Mouse (Mus musculus): ENCODE data around the gene Cnst. TPM values are rescaled to one million over a fixed set of nuclear protein-coding genes. Genes with fewer than 3 reads are reported as not detected.

Cnst gene
- polyA plus RNA-seq, 1 experiment from 2014 or later = 18.5 TPM

DNA sequence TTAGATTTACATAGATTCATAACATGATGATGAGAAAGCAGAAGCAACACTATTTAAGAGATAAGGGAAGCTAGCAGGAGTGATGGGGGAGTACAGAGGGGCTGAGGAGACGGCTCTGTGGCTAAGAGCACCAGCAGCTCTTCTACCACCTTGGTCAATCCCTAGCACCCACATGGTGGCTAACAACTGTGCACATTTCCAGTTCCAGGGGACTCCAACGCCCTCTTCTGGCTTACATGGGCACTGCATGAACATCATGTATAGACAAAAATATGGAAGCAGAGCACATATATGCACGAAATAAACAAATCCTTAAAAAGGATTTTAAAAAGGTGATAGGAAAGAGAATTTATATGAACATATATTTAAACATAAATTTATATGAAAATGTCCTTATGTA is 4.7 kb upstream of the Cnst start:
- 62% methylated on average over 3 of the region's 3 CpGs for WGBS
- H3K27me3 ChIP-seq (ENCODE audit: poor library complexity, severe bottlenecking) = no peaks in the 10 kb centered on the region
- H3K27ac ChIP-seq = no peak overlapping the region

DNA sequence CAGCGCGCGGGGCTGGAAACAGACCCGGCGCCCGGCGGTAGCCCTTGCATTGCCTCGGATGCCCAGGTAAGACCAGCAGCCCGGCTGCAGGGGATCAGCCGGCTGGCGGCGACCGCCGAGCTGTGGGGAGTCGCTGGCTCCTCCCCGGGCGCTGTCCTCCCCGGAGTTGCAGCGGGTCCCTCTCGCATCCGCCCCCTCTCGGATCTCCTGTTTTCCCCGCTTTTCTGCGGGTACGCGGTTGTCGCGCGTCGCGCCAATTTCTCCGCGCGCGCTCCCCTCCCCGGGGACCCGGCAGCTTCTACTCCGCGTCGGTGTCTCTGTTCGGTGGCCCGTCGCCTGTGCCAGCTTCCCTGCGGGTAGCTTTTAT is 364 bp downstream of the Cnst start:
- peaks cover 29% of the 10 kb centered on the region for H3K4me1 ChIP-seq
- no peak for DNase-seq (ENCODE audit: extremely low spot score, low spot score)
- H3K4me3 ChIP-seq = peak overlapping the region; percentile 88
- H3K9me3 ChIP-seq = no peaks in the 10 kb centered on the region
- under 1% methylated on average over 43 of the region's 44 CpGs for WGBS
- no peaks in the 10 kb centered on the region for H3K27me3 ChIP-seq (ENCODE audit: poor library complexity, severe bottlenecking)
- H3K27ac ChIP-seq = peak overlapping the region; percentile 92
- peaks cover under 1% of the 10 kb centered on the region; the same call in 1 of the 2 replicates for H3K36me3 ChIP-seq (replicated peaks)

More for the DNA sequence above, 4.7 kb upstream of the Cnst start:
- no peak for DNase-seq (ENCODE audit: extremely low spot score, low spot score)
- H3K4me1 ChIP-seq = peaks cover 13% of the 10 kb centered on the region
- no peak overlapping the region for H3K4me3 ChIP-seq
- H3K36me3 ChIP-seq (replicated peaks) = peaks cover 29% of the 10 kb centered on the region
- H3K9me3 ChIP-seq = no peaks in the 10 kb centered on the region

DNA sequence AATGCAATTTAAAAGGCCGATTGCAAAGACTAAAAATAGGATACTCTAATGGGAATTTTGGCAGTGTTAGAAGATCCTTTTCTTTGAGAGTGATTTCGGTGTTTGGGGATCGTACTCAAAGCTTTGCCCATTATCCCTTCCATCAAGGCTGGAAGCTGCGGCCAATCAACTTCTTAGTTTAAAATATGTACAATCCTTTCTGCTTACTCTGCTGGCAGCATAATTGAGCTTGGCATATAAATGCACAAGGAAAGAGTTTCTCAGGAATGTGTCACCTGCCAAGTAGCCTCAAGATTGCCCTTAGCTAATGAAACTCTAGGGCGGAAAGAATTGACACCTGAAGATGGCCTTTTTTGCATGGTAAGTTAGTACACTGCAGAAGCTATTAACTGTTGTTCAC is 1.0 kb downstream of the Cnst start:
- no peak for DNase-seq (ENCODE audit: extremely low spot score, low spot score)

DNA sequence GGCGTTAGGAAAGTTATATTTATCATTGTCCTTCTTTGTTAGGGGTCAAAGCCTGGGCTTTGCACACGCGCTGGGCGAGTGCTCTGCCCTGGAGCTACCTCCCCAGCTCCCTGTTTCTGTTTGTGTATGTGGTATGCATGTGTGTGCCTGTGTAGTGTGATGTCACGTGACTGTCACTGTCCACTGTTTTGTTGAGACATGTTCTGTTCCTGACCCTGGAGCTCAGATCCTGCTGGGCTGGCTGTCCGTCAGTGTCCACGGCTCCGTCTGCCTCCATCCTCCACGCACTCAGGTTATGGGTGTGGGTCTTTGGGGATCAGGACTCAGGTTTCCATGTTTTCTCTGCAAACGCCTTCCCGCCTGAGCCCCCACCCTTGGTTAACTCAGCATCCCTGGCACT is 2.0 kb downstream of the Cnst start:
- no peaks in the 10 kb centered on the region for H3K9me3 ChIP-seq
- no peaks in the 10 kb centered on the region for H3K36me3 ChIP-seq (replicated peaks)
- no peak for DNase-seq (ENCODE audit: extremely low spot score, low spot score)
- WGBS = 77% methylated on average over 11 of the region's 11 CpGs
- H3K4me3 ChIP-seq = no peak overlapping the region
- H3K4me1 ChIP-seq = peaks cover 32% of the 10 kb centered on the region
- no peaks in the 10 kb centered on the region for H3K27me3 ChIP-seq (ENCODE audit: poor library complexity, severe bottlenecking)
- H3K27ac ChIP-seq = no peak overlapping the region

More for the DNA sequence above, 1.0 kb downstream of the Cnst start:
- 22% methylated on average over 5 of the region's 5 CpGs for WGBS
- H3K4me3 ChIP-seq = peak overlapping the region; percentile 88
- no peaks in the 10 kb centered on the region for H3K27me3 ChIP-seq (ENCODE audit: poor library complexity, severe bottlenecking)
- no peaks in the 10 kb centered on the region for H3K9me3 ChIP-seq
- H3K27ac ChIP-seq = peak overlapping the region; percentile 92
- no peaks in the 10 kb centered on the region for H3K36me3 ChIP-seq (replicated peaks)
- peaks cover 29% of the 10 kb centered on the region for H3K4me1 ChIP-seq

DNA sequence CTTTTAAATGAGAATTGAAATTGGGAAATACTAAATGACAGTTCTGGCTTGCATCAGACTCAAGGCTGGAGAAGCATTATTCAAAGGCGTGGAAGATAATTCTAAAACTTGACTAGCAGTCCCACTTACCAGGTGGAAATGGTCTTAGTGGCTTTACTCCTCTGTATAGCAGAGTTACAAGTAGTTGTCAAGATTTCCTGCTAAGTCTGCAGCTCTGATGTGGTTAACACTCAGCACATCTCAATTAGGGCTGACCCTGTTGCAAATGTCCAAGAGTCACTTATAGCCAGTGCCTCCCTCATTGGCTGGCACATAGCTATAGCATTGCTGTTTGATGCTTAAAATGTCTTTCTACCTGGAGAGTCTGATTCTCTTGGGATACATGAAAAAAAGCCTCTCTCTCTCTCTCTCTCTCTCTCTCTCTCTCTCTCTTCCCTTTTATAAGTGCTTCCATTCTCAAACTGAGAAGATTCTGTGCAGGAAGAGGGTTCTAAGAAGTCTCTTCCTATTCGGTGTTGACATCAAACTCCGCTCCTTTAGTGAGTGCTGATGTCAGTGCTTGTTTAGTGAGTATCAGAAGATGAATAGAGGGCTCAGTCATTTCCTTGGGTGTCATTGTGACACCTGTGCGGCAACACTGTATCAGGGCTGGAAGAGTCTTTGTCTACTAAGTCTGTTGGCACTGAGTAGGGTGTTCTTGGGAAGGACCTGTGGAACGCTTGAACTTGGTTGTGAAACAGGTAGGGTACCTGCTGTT is 3.0 kb downstream of the Cnst start:
- 90% methylated on average over 5 of the region's 5 CpGs for WGBS

DNA sequence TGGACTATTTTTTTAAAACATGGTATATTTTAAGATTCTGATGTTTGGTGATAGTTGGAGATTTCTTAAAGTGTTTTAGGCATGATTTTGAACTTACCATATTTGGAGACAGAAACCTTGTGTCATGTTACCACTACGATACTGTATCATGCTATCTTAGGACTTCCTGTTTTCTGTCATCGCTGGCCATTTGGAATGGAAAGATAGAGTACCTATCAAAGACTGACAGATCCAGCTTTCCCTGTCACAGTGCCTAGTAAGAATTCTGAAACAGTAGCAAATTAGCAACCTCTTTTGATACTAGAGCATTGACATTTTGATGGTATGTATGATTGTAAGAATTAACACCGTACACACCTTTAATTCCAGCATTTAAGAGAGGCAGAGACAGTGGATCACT is 5.2 kb downstream of the Cnst start:
- Histone ChIP-seq H3K4me3 (no peak overlapping the region), H3K36me3 (replicated peaks) (no peaks in the 10 kb centered on the region), H3K27ac (no peak overlapping the region), H3K9me3 (no peaks in the 10 kb centered on the region), H3K27me3 (ENCODE audit: poor library complexity, severe bottlenecking) (no peaks in the 10 kb centered on the region), H3K4me1 (peaks cover 20% of the 10 kb centered on the region)
- no peak for DNase-seq (ENCODE audit: extremely low spot score, low spot score)
- WGBS = 91% methylated on average over 3 of the region's 3 CpGs

More for the DNA sequence above, 3.0 kb downstream of the Cnst start:
- Histone ChIP-seq H3K36me3 (replicated peaks) (no peaks in the 10 kb centered on the region), H3K27me3 (ENCODE audit: poor library complexity, severe bottlenecking) (no peaks in the 10 kb centered on the region), H3K4me1 (peaks cover 32% of the 10 kb centered on the region), H3K27ac (no peak overlapping the region), H3K4me3 (no peak overlapping the region), H3K9me3 (no peaks in the 10 kb centered on the region)
- no peak for DNase-seq (ENCODE audit: extremely low spot score, low spot score)

DNA sequence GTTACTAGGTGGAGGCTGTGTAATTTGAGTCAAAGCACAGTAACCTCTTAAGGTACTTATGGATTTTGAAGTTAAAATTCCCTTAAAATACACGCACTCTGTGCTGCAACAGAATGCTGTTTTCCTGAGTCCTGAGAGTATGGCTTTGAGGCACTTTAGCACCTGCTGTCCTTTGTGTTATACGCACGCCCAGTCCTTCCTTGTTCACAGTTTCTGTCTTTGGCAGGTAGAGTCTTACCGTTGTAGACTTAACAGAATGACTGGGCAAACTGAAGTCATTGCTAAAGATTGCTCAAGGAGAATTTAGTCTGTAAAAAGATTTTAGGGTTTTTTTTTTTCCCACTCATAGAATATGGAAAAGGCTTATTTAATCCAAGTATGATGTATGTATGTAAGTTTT is 5.8 kb downstream of the Cnst start:
- no peak for DNase-seq (ENCODE audit: extremely low spot score, low spot score)
- H3K4me1 ChIP-seq = peaks cover 19% of the 10 kb centered on the region
- H3K27ac ChIP-seq = no peak overlapping the region
- 87% methylated on average over 4 of the region's 4 CpGs for WGBS
- no peak overlapping the region for H3K4me3 ChIP-seq
- no peaks in the 10 kb centered on the region for H3K36me3 ChIP-seq (replicated peaks)
- no peaks in the 10 kb centered on the region for H3K9me3 ChIP-seq
- H3K27me3 ChIP-seq (ENCODE audit: poor library complexity, severe bottlenecking) = no peaks in the 10 kb centered on the region

DNA sequence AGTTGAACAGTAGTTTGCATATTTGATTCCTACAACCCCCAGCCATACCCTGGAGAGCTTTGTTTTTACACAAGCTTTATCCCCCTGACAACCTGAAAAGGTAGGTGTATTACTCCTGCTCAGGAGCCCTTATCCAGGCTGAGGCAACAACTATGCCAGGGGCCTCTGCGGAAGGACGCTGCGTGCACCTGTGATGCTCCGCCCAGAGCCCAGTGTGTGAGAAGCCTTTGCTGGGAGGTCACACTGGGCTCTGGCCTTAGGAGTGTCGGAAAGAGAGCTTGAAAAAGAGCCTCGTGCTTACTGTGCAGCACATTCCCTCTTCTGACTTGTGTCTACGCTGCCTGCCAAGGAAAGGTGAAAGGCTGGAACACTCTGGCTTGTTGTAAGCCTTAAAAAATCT is 6.6 kb downstream of the Cnst start:
- H3K9me3 ChIP-seq = no peaks in the 10 kb centered on the region
- no peak for DNase-seq (ENCODE audit: extremely low spot score, low spot score)
- H3K27me3 ChIP-seq (ENCODE audit: poor library complexity, severe bottlenecking) = no peaks in the 10 kb centered on the region
- no peak overlapping the region for H3K4me3 ChIP-seq
- H3K36me3 ChIP-seq (replicated peaks) = no peaks in the 10 kb centered on the region
- H3K4me1 ChIP-seq = peaks cover 11% of the 10 kb centered on the region
- WGBS = 41% methylated on average over 7 of the region's 7 CpGs
- H3K27ac ChIP-seq = no peak overlapping the region

DNA sequence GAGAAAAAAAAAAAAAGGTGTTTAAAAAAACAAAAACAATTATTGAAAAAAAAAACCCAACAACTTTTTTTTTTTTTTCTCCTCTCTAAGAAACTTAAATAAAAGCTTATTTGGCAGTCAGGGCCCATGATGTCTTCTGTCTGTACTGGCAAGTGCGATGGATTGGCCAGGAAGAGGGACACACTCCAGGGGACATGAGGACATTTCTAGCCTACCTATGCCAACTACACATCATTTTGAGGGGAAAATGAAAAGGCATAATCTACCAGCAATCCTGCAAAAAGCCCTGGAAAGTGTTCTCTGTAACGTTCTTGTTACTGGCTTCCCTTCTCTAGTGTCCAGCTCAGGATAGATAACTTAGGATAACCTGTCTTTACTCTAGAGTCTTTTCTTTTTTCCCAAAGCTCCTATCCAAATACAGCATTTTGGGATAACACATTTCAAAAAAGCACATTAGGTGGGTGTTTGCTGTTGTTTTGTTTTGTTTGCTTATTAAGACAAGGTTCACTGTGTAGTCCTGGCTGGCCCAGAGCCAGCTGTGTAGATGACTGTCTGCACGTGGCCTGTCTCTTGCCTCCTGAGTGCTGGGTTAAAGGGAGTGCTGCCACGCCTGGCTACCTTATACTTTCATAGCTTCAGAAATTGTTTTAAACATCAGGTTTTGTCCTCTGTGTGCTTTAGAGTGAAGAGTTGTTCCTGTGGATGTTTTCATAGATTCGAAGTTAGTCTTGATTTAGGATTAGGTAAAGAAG is 7.2 kb downstream of the Cnst start:
- Histone ChIP-seq H3K9me3 (no peaks in the 10 kb centered on the region), H3K4me3 (no peak overlapping the region), H3K27ac (no peak overlapping the region), H3K27me3 (ENCODE audit: poor library complexity, severe bottlenecking) (no peaks in the 10 kb centered on the region), H3K4me1 (peaks cover 5% of the 10 kb centered on the region), H3K36me3 (replicated peaks) (no peaks in the 10 kb centered on the region)
- WGBS = 88% methylated on average over 5 of the region's 5 CpGs
- DNase-seq (ENCODE audit: extremely low spot score, low spot score) = no peak

DNA sequence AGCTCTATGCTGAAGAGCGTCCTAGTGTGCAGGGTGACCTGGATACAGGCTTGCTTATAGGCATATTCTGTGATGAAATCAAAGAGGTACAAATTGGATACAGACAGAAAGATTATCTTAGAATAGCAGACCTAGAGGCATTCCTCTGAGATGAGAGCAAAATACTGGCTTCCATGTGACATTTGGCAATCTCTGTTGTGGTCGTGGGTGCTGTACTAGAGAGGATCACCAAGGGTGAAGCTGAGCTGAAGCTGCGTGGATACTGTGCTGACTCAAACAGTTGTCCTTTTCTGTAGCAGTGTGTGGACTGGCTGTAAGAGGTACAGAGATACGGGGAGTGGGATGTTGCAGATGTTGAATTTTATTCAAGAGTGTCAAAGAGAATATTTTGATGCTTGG is 7.8 kb downstream of the Cnst start:
- H3K4me1 ChIP-seq = peaks cover 3% of the 10 kb centered on the region; the same call in 1 of the 2 replicates
- no peaks in the 10 kb centered on the region for H3K27me3 ChIP-seq (ENCODE audit: poor library complexity, severe bottlenecking)
- no peaks in the 10 kb centered on the region for H3K9me3 ChIP-seq
- no peak for DNase-seq (ENCODE audit: extremely low spot score, low spot score)
- no peak overlapping the region for H3K27ac ChIP-seq
- H3K4me3 ChIP-seq = no peak overlapping the region
- no peaks in the 10 kb centered on the region for H3K36me3 ChIP-seq (replicated peaks)
- 87% methylated on average over 4 of the region's 4 CpGs for WGBS

DNA sequence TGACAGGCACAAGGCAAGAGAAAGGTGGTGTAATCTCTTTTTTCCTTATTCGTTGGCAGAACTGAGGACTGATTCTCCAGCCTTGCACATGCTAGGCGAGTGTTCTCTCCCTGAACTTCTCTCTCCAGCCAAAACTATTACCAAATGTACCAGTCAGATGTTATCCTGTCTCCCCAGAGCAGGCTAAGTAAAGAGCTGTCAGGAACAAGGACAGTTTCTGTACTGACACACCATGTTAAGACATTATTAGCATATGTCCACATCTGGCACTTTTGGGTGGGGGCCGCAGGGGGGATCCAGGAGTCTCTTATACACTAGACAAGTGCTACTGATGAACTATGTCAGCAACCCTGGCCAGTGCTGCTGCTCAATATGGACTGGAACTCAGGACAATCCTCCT is 10.8 kb downstream of the Cnst start:
- H3K27ac ChIP-seq = no peak overlapping the region
- no peaks in the 10 kb centered on the region for H3K36me3 ChIP-seq (replicated peaks)
- H3K9me3 ChIP-seq = no peaks in the 10 kb centered on the region
- H3K4me1 ChIP-seq = peaks cover 3% of the 10 kb centered on the region; the same call in 1 of the 2 replicates
- no peak for DNase-seq (ENCODE audit: extremely low spot score, low spot score)
- no peak overlapping the region for H3K4me3 ChIP-seq
- no peaks in the 10 kb centered on the region for H3K27me3 ChIP-seq (ENCODE audit: poor library complexity, severe bottlenecking)
- 90% methylated on average over 3 of the region's 3 CpGs for WGBS

DNA sequence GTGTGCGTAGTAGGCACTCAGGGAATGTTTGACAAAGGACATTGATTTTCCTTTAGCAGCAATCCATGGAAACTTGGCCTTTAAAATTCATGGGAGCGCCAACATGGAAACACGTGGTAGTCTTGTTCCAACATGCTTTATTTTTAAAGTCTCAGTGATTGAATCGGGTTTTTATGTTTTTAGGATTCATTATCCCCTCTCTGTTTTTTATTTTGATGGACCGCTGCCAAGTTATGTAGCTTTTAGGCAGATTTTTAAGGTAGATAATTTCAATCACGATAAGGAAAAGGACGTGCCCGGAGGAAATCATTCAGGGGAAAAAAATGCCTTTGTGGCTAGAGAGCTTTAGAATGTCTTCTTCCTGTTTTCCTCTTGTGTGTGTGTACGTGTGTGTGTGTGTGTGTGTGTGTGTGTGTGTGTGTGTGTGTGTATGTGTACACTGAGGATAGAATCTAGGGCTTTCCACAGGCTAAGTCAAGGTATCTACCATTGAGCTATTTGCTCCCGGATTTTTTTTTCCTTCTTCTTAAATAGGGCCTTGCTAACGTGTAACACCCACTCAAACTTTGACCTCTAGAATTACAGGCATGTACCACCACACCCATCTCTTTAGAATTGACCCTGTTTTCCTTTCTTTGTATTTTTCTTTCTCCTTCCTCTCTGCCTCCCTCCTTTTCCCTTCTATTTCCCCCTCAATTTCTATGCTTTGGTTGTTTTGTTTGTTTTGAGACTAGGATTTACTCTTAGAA is 13.4 kb downstream of the Cnst start:
- H3K36me3 ChIP-seq (replicated peaks) = no peaks in the 10 kb centered on the region
- H3K9me3 ChIP-seq = no peaks in the 10 kb centered on the region
- WGBS = 86% methylated on average over 11 of the region's 11 CpGs

More for the DNA sequence above, 13.4 kb downstream of the Cnst start:
- no peak overlapping the region for H3K27ac ChIP-seq
- DNase-seq (ENCODE audit: extremely low spot score, low spot score) = no peak
- 0 out of 2 replicates have a peak, but pooled peaks cover 5% of the 10 kb centered on the region for H3K4me1 ChIP-seq
- H3K27me3 ChIP-seq (ENCODE audit: poor library complexity, severe bottlenecking) = no peaks in the 10 kb centered on the region
- H3K4me3 ChIP-seq = no peak overlapping the region
